Mouse (Mus musculus): ENCODE results near the gene Dedd2.
"Not testable (repeated sequence)": the region's sequence is repeated elsewhere in the genome, so short reads cannot be mapped to it uniquely, and the experiment has no call there.

The Dedd2 gene

GRCm38 (mm10) chr7:25220457-25221101 lies at the start of gene Dedd2:
Gene Dedd2 (minus strand): TSS chr7:25220615.
- peak; percentile 85 for DNase-seq

GRCm38 (mm10) chr7:25269545-25270271 lies 49.3 kb upstream of the Dedd2 start:
- DNase-seq, result no peak

GRCm38 (mm10) chr7:25269029-25269428 lies 48.6 kb upstream of the Dedd2 start:
- no peak for DNase-seq

- no peak for DNase-seq
Observed at GRCm38 (mm10) chr7:25268588-25268987, 48.2 kb upstream of the Dedd2 start.

- peak; percentile 100 for DNase-seq
Observed at GRCm38 (mm10) chr7:25267751-25268463, 47.5 kb upstream of the Dedd2 start.

- DNase-seq, result peak; percentile 100
Observed at GRCm38 (mm10) chr7:25267301-25267750, 46.9 kb upstream of the Dedd2 start, which contains the start of gene Cic. Gene Cic (plus strand): TSS chr7:25267704.

GRCm38 (mm10) chr7:25266180-25266962 lies 46.0 kb upstream of the Dedd2 start:
- DNase-seq, result peak; percentile 36

GRCm38 (mm10) chr7:25265743-25266142 lies 45.3 kb upstream of the Dedd2 start:
- DNase-seq, result not testable (repeated sequence)

- DNase-seq, result peak; percentile 28
Observed at GRCm38 (mm10) chr7:25263968-25264870, 43.8 kb upstream of the Dedd2 start.

- DNase-seq, result no peak
Observed at GRCm38 (mm10) chr7:25261896-25262295, 41.5 kb upstream of the Dedd2 start.

GRCm38 (mm10) chr7:25251822-25252221 lies 31.4 kb upstream of the Dedd2 start:
- peak; percentile 19 for DNase-seq

GRCm38 (mm10) chr7:25251071-25251791 lies 30.8 kb upstream of the Dedd2 start:
- DNase-seq, result peak; percentile 54

- peak; percentile 95 for DNase-seq
Observed at GRCm38 (mm10) chr7:25250141-25250972, 29.9 kb upstream of the Dedd2 start, which contains the start of gene Erf. Gene Erf (minus strand): TSS chr7:25250761.

GRCm38 (mm10) chr7:25249314-25250140 lies 29.1 kb upstream of the Dedd2 start:
- peak; percentile 80 for DNase-seq

- DNase-seq, result no peak
Observed at GRCm38 (mm10) chr7:25248846-25249313, 28.5 kb upstream of the Dedd2 start.

GRCm38 (mm10) chr7:25248018-25248647 lies 27.7 kb upstream of the Dedd2 start:
- DNase-seq, result peak; percentile 47

- DNase-seq, result peak; percentile 13
Observed at GRCm38 (mm10) chr7:25247498-25247897, 27.1 kb upstream of the Dedd2 start.

- no peak for DNase-seq
Observed at GRCm38 (mm10) chr7:25246759-25247137, 26.3 kb upstream of the Dedd2 start.
